Mouse (Mus musculus) myocyte (in vitro differentiated cells): ENCODE results near the gene Hirip3.

Experiments used
- E2F4 ChIP-seq: IDR thresholded peaks from one replicate; pipeline ENCODE4 v1.6.1; 2011; ENCODE audit warnings: mild to moderate bottlenecking, control low read depth, moderate library complexity; ENCODE audit not compliant: insufficient read depth
- MAX ChIP-seq: IDR thresholded peaks from one replicate; pipeline ENCODE4 v1.6.1; 2011; ENCODE audit warnings: low read depth, mild to moderate bottlenecking, control low read depth
- POLR2A ChIP-seq: IDR thresholded peaks from one replicate; pipeline ENCODE4 v1.6.1; 2011; ENCODE audit warnings: low read depth, mild to moderate bottlenecking, control low read depth, moderate library complexity; ENCODE audit not compliant: insufficient read length
- SRF ChIP-seq: IDR thresholded peaks from one replicate; pipeline ENCODE4 v1.6.1; 2011; ENCODE audit warnings: low read depth; ENCODE audit not compliant: control insufficient read depth, insufficient read length
- TCF12 ChIP-seq: IDR thresholded peaks from one replicate; pipeline ENCODE4 v1.6.1; 2011; ENCODE audit warnings: mild to moderate bottlenecking, control low read depth; ENCODE audit not compliant: poor library complexity, insufficient read depth, severe bottlenecking
- USF1 ChIP-seq: IDR thresholded peaks from one replicate; pipeline ENCODE4 v1.6.1; 2011; ENCODE audit warnings: low read depth, mild to moderate bottlenecking, control low read depth, moderate library complexity

DNA sequence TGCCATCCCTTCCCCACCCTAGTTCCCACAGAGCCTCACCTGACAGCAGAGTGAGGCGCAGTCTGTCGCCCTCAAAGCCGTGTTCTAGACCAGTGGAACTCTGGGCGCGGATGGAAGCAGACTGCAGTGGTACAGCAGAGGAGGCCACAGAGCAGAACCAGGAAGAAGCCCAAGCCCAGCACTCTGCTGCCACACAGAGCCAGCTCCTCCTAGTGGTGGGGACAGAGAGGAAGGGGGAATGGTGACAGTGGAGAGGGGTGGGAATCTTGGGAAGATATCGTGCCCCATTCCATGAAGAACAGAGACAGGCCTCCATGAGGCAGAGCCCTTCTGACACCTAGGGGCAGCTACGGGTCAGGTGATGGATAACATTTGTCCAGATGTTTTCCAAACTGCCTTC is 27.1 kb downstream of the Hirip3 start:
- no peak for TF ChIP-seq POLR2A
- TF ChIP-seq E2F4 = no peak
- no peak for TF ChIP-seq USF1
- no peak for TF ChIP-seq SRF
- TF ChIP-seq TCF12 = no peak
- TF ChIP-seq MAX = no peak
